Comparison of ENCODE assay signal across 10 mouse cellular contexts in the genomic region with DNA sequence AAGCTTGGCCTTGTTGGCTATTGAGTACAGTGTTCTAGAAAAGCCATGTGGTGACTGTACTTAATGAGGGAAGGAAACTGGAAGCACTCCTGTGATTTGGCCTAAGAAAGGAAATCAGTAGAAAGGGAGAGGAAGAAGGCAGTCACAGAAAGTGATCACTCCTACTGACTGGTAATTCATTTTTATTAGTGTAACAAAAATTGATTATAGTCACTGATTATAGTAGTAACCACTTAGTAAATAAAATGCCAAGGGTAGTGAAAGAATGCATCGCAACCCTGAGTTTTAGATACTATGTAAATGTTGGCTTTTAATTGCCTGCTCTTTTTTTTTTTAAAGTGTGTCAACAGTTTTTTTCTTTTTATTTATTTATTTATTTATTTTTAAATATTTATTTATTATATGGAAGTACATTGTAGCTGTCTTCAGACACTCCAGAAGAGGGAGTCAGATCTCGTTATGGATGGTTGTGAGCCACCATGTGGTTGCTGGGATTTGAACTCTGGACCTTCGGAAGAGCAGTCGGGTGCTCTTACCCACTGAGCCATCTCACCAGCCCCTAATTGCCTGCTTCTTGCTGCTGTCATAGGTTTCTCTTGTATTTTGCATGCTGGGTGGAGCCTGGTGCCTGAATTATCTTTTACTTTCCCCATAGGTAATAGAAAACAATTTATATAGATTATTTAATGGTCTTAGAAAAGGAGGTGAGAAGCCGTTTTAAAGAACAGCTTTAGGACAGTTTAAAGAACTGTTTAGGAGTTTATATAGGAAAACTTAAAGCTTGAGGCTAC. TPM values are rescaled to one million over a fixed set of nuclear protein-coding genes. Genes with fewer than 3 reads are reported as not detected.
DNase-seq lines count a peak whose midpoint lies in the region; ATAC-seq lines count a peak whose summit lies in the region.
"Had no signal": no experiment of that assay in that cellular context is flagged by ENCODE, and none has a peak within 500 bp of the region (broad histone marks: within the 10 kb centered on the region; RNA-seq: fewer than 3 reads in every experiment).

No protein-coding gene starts in this region.

- H3K4me3 ChIP-seq in heart, embryonic 15.5 days: peak overlapping the region; percentile 81
- peak overlapping the region; percentile 95; the same call in 1 of the 2 replicates for H3K4me3 ChIP-seq in embryonic facial prominence, embryonic 11.5 days (ENCODE audit: low read depth, low read length)
- peak overlapping the region; percentile 84; the same call in 1 of the 2 replicates for H3K4me3 ChIP-seq in hindbrain, embryonic 16.5 days (ENCODE audit: low read length)
- peak overlapping the region; percentile 69 for H3K4me3 ChIP-seq in midbrain, embryonic 13.5 days (replicated peaks)

- H3K4me2 ChIP-seq in heart, embryonic 15.5 days: peak overlapping the region; percentile 65
- H3K4me2 ChIP-seq in embryonic facial prominence, embryonic 11.5 days (ENCODE audit: low read depth, low read length): no peak overlapping the region; the same call in 1 of the 2 replicates
- peak overlapping the region; percentile 87 for H3K4me2 ChIP-seq in hindbrain, embryonic 16.5 days (ENCODE audit: low read length)
- peak overlapping the region; percentile 88 for H3K4me2 ChIP-seq in midbrain, embryonic 13.5 days (replicated peaks)

- H3K27ac ChIP-seq in heart, embryonic 15.5 days: no peak overlapping the region
- H3K27ac ChIP-seq in embryonic facial prominence, embryonic 11.5 days (replicated peaks; ENCODE audit: low read depth, low read length): no peak overlapping the region
- H3K27ac ChIP-seq in hindbrain, embryonic 16.5 days (ENCODE audit: low read depth, low read length): no peak overlapping the region
- no peak overlapping the region for H3K27ac ChIP-seq in midbrain, embryonic 13.5 days

- H3K27me3 ChIP-seq in heart, embryonic 15.5 days: no peaks in the 10 kb centered on the region
- H3K27me3 ChIP-seq in embryonic facial prominence, embryonic 11.5 days (ENCODE audit: control insufficient read depth, insufficient read depth, low read length): no peaks in the 10 kb centered on the region
- H3K27me3 ChIP-seq in hindbrain, embryonic 16.5 days (replicated peaks; ENCODE audit: control insufficient read depth, insufficient read depth, low read length): no peaks in the 10 kb centered on the region
- H3K27me3 ChIP-seq in midbrain, embryonic 13.5 days: no peaks in the 10 kb centered on the region

- peaks cover 9% of the 10 kb centered on the region for H3K36me3 ChIP-seq in heart, embryonic 15.5 days
- no peaks in the 10 kb centered on the region; the same call in 1 of the 2 replicates for H3K36me3 ChIP-seq in embryonic facial prominence, embryonic 11.5 days (replicated peaks; ENCODE audit: control insufficient read depth, insufficient read depth, low read depth, low read length)
- 0 out of 2 replicates have a peak, but pooled peaks cover 4% of the 10 kb centered on the region for H3K36me3 ChIP-seq in hindbrain, embryonic 16.5 days (ENCODE audit: control insufficient read depth, insufficient read depth, low read length)
- peaks cover 8% of the 10 kb centered on the region for H3K36me3 ChIP-seq in midbrain, embryonic 13.5 days

- H3K9me3 ChIP-seq in heart, embryonic 15.5 days (replicated peaks): no peaks in the 10 kb centered on the region
- H3K9me3 ChIP-seq in embryonic facial prominence, embryonic 11.5 days (replicated peaks; ENCODE audit: control insufficient read depth, low read length): no peaks in the 10 kb centered on the region
- no peaks in the 10 kb centered on the region for H3K9me3 ChIP-seq in hindbrain, embryonic 16.5 days (ENCODE audit: control insufficient read depth, low read length)
- H3K9me3 ChIP-seq in midbrain, embryonic 13.5 days: no peaks in the 10 kb centered on the region

- no peak for DNase-seq in heart, adult 8-10 months (ENCODE audit: low spot score)
- no peak for DNase-seq in embryonic facial prominence, embryonic 11.5 days (ENCODE audit: low spot score)
- DNase-seq in layer of hippocampus, postnatal 14 days (ENCODE audit: low spot score in 2 of 2): no peak
- DNase-seq in embryo, embryonic 11 days: no peak
- no peak for DNase-seq in adrenal gland, adult 18-20 months (ENCODE audit: low spot score in 2 of 2)
- DNase-seq: adrenal gland, postnatal 36 days; kidney, adult 18-20 months had no signal

- ATAC-seq in heart, embryonic 15.5 days (replicated peaks; ENCODE audit: insufficient number of reproducible peaks, insufficient read depth, low FRiP score, low read depth): no peak
- ATAC-seq in embryonic facial prominence, embryonic 11.5 days (replicated peaks; ENCODE audit: insufficient number of reproducible peaks, low FRiP score, low TSS enrichment, low read depth): no peak
- ATAC-seq in hindbrain, embryonic 16.5 days: no peak
- no peak for ATAC-seq in midbrain, embryonic 13.5 days

- peaks cover 55% of the 10 kb centered on the region for H3K4me1 ChIP-seq in heart, embryonic 15.5 days (replicated peaks)
- H3K4me1 ChIP-seq in embryonic facial prominence, embryonic 11.5 days (ENCODE audit: control insufficient read depth, insufficient read depth, low read length): 0 out of 2 replicates have a peak, but pooled peaks cover 4% of the 10 kb centered on the region
- H3K4me1 ChIP-seq in hindbrain, embryonic 16.5 days (ENCODE audit: control insufficient read depth, insufficient read depth, low read depth, low read length): peaks cover 43% of the 10 kb centered on the region
- H3K4me1 ChIP-seq in midbrain, embryonic 13.5 days (replicated peaks): peaks cover 48% of the 10 kb centered on the region

- 74% methylated on average over 5 of the region's 5 CpGs for WGBS in heart, embryonic 15.5 days
- 94% methylated on average over 5 of the region's 5 CpGs for WGBS in embryonic facial prominence, embryonic 11.5 days
- 70% methylated on average over 5 of the region's 5 CpGs for WGBS in hindbrain, embryonic 16.5 days
- 89% methylated on average over 5 of the region's 5 CpGs for WGBS in midbrain, embryonic 13.5 days

- H3K9ac ChIP-seq in heart, embryonic 15.5 days: no peak overlapping the region
- no peak overlapping the region for H3K9ac ChIP-seq in embryonic facial prominence, embryonic 11.5 days (replicated peaks; ENCODE audit: low read length)
- no peak overlapping the region; the same call in 1 of the 2 replicates for H3K9ac ChIP-seq in hindbrain, embryonic 16.5 days (ENCODE audit: low read depth, low read length)
- peak overlapping the region; percentile 98 for H3K9ac ChIP-seq in midbrain, embryonic 13.5 days (replicated peaks)

RNA-seq across cellular contexts. Expression of gene Ywhae, which starts 3.0 kb away (rescaled TPM):
- 611 and 667 TPM in 2 replicates for polyA plus RNA-seq in heart, embryonic 15.5 days (2015; fragmentation: Nextera tagmentation; extraction: Ambion mirVana)
- total RNA-seq in heart, adult 8-10 months (2022): 100 to 1,000 TPM; 471 to 532 (median 523) TPM
- 1,573 and 1,672 TPM in 2 replicates for polyA plus RNA-seq in embryonic facial prominence, embryonic 11.5 days (2014; fragmentation: Nextera tagmentation; extraction: Ambion mirVana)
- 1,437 and 1,451 TPM in 2 replicates for polyA plus RNA-seq in hindbrain, embryonic 16.5 days (2015; fragmentation: Nextera tagmentation; extraction: Ambion mirVana)
- 1,420 and 1,493 TPM in 2 replicates for polyA plus RNA-seq in midbrain, embryonic 13.5 days (2015; fragmentation: Nextera tagmentation; extraction: Ambion mirVana)
- total RNA-seq in layer of hippocampus, postnatal 14 days (2021): 1,000 to 10,000 TPM; 1,350 to 1,430 TPM
- total RNA-seq in adrenal gland, adult 18-20 months (2021): 100 to 1,000 TPM; 639 to 647 TPM

RNA-seq across cellular contexts. Expression of gene Crk, which starts 56.6 kb away (rescaled TPM):
- polyA plus RNA-seq in heart, embryonic 15.5 days (2015; fragmentation: Nextera tagmentation; extraction: Ambion mirVana): 82.3 and 95.8 TPM in 2 replicates
- 10 to 100 TPM; 73.0 to 84.5 (median 75.2) TPM for total RNA-seq in heart, adult 8-10 months (2022)
- 118 and 119 TPM in 2 replicates for polyA plus RNA-seq in embryonic facial prominence, embryonic 11.5 days (2014; fragmentation: Nextera tagmentation; extraction: Ambion mirVana)
- polyA plus RNA-seq in hindbrain, embryonic 16.5 days (2015; fragmentation: Nextera tagmentation; extraction: Ambion mirVana): 106 and 109 TPM in 2 replicates
- polyA plus RNA-seq in midbrain, embryonic 13.5 days (2015; fragmentation: Nextera tagmentation; extraction: Ambion mirVana): 129 and 130 TPM in 2 replicates
- total RNA-seq in layer of hippocampus, postnatal 14 days (2021): 100 to 1,000 TPM; 127 to 129 TPM
- total RNA-seq in adrenal gland, adult 18-20 months (2021): 100 to 1,000 TPM; 115 to 132 TPM
